Mouse (Mus musculus): ENCODE data around the gene Gale. TPM values are rescaled to one million over a fixed set of nuclear protein-coding genes. Genes with fewer than 3 reads are reported as not detected.

Gene Gale
- 31.1 and 33.0 TPM in 2 replicates for total RNA-seq (2012; rRNA removed)

DNA sequence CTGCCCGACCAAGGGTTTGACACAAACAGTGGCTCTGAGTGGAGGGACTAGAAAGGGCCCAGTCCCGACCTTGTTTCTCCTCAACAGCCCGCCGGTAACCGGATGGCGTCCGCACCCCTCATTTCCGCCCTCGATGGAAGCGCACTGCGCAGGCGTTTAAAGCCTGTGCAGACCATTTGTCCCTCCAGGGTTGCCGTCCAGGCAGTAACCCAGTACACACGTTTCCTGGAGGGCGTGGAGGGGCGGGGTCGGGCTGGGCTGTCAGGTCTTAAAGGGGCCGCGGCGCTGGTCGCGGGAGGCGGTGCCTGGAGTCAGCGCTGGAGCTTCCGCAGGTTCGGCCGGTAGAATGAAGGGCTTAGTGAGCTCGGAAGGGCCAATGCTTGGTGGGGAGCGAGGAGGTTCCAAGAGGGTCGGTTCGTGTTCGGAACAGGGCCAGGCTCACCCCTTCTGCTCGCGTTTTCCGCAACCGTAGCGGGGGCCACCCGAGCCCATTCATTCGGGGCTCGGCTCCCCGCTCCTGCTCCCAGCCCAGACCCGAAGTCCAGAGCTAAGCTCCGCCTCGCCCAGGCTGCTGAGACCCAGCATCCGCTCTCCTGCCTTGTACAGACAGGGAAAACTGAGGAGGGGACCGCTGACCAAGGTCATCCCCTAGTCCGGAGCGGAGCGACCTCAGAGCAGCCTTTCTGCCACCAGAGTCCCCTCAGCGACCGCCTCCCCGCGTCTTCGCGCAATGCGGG, at the start of gene Gale:
Gale (plus strand) TSS at position 271 of the 737 bp plus-strand sequence.
- Histone ChIP-seq H3K36me3 (ENCODE audit: control insufficient read depth, insufficient read depth, low read length, poor library complexity, severe bottlenecking) (peaks cover 23% of the 10 kb centered on the region), H3K9ac (ENCODE audit: insufficient read depth, low read depth, low read length, poor library complexity, severe bottlenecking) (peak within 1 kb of the TSS; percentile 98), H3K27ac (ENCODE audit: insufficient read depth, low read depth, low read length, poor library complexity, severe bottlenecking) (peak within 1 kb of the TSS; percentile 83), H3K9me3 (ENCODE audit: control insufficient read depth, insufficient read depth, low read depth, low read length) (no peaks in the 10 kb centered on the region), H3K4me3 (ENCODE audit: insufficient read depth in 1 of 2, low read depth in 1 of 2, low read length in 2 of 2, poor library complexity in 1 of 2, severe bottlenecking in 1 of 2) (peak within 1 kb of the TSS; percentile 89 to 100), H3K4me1 (ENCODE audit: control insufficient read depth in 2 of 2, insufficient read depth in 2 of 2, low read length in 2 of 2, poor library complexity in 1 of 2) (peaks cover 0 to 3% of the 10 kb centered on the region in 2 experiments; a peak in 1 of 4 replicates)
- in situ Hi-C loops (cut with MboI; ENCODE audit: low sequenced_read_pairs in 2 of 2, unreplicated experiment in 2 of 2), result no loop called here
- TF ChIP-seq ZC3H11A (IDR thresholded peaks at IDR 0.05; ENCODE audit: borderline replicate concordance, low read depth, low read length) (no peak), MAFK (IDR thresholded peaks at IDR 0.05; ENCODE audit: insufficient read depth, low read depth, low read length) (0 out of 2 replicates have a peak, but pooled peaks have one; percentile 6), HCFC1 (IDR thresholded peaks at IDR 0.05; ENCODE audit: borderline replicate concordance, insufficient read depth, low read length) (peak; percentile 70; the same call in 1 of the 2 replicates)
- peak; percentile 98 for DNase-seq (ENCODE audit: low read depth, low spot score)

DNA sequence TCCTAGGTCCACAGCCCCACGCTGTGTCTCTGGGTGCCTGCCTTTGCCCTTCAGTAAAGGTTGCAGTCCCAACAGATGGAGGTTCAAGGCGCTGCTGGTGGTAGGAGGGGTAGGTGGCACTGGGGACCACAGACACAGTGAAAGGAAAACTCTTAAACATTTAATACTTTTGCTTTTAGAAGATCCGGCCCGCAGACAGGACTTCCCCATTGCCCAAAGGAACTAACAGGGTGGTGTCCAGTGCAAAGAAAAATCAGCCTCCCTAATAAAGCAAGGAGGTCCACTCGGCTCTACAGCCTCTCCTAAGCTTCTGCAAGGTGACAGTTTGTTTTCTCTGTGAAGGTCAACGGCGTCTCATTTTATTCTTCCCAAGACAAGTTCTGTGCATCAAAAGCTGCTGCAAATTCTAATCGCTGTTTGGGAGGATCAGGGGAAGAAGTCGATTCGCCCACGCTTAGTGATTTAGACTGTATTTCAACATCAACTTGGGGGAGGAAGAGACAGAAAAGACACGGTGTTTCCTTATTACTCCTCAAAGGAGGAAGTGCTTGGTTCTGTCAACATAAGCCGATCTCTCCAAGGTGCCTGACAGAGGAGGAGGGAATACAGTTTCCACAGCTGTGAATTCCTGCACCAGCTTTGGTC, 44.8 kb upstream of the Gale start:
- DNase-seq (ENCODE audit: low read depth, low spot score), result no peak
- Histone ChIP-seq H3K27ac (ENCODE audit: insufficient read depth, low read depth, low read length, poor library complexity, severe bottlenecking) (no peak overlapping the region), H3K9ac (ENCODE audit: insufficient read depth, low read depth, low read length, poor library complexity, severe bottlenecking) (no peak overlapping the region), H3K4me1 (ENCODE audit: control insufficient read depth in 2 of 2, insufficient read depth in 2 of 2, low read length in 2 of 2, poor library complexity in 1 of 2) (peaks cover 2 to 3% of the 10 kb centered on the region in 2 experiments; a peak in 2 of 4 replicates), H3K4me3 (ENCODE audit: insufficient read depth in 1 of 2, low read depth in 1 of 2, low read length in 2 of 2, poor library complexity in 1 of 2, severe bottlenecking in 1 of 2) (no peak overlapping the region), H3K36me3 (ENCODE audit: control insufficient read depth, insufficient read depth, low read length, poor library complexity, severe bottlenecking) (peaks cover 5% of the 10 kb centered on the region; the same call in 1 of the 2 replicates), H3K9me3 (ENCODE audit: control insufficient read depth, insufficient read depth, low read depth, low read length) (no peaks in the 10 kb centered on the region)
- TF ChIP-seq CHD2 (IDR thresholded peaks at IDR 0.05; ENCODE audit: low read depth, low read length) (no peak), ZNF384 (IDR thresholded peaks at IDR 0.05; ENCODE audit: low read depth, low read length) (no peak), MAFK (IDR thresholded peaks at IDR 0.05; ENCODE audit: insufficient read depth, low read depth, low read length) (no peak), ZC3H11A (IDR thresholded peaks at IDR 0.05; ENCODE audit: borderline replicate concordance, low read depth, low read length) (no peak), HCFC1 (IDR thresholded peaks at IDR 0.05; ENCODE audit: borderline replicate concordance, insufficient read depth, low read length) (no peak)
- in situ Hi-C loops (cut with MboI; ENCODE audit: low sequenced_read_pairs in 2 of 2, unreplicated experiment in 2 of 2), result no loop called here

DNA sequence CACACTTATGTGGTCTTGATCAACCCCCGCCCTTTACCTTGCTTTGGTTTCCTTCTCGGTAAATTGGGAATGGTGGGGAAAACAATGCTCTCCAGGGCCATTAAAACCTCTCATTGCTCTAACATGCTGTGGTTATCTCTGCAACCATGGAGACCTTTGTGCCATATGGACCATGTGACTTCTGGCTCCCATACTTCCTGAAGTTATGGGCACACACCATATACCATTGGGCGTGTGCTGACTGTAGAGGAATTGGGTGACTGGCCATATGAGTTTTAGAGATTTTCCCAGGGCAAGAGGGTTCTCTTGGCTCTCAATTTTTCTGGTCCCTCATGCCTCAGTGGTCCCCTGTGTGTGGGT, 44.3 kb upstream of the Gale start:
- H3K9ac ChIP-seq (ENCODE audit: insufficient read depth, low read depth, low read length, poor library complexity, severe bottlenecking), result no peak overlapping the region
- H3K27ac ChIP-seq (ENCODE audit: insufficient read depth, low read depth, low read length, poor library complexity, severe bottlenecking), result no peak overlapping the region
- peaks cover 2 to 3% of the 10 kb centered on the region in 2 experiments; a peak in 2 of 4 replicates for H3K4me1 ChIP-seq (ENCODE audit: control insufficient read depth in 2 of 2, insufficient read depth in 2 of 2, low read length in 2 of 2, poor library complexity in 1 of 2)
- no peaks in the 10 kb centered on the region for H3K9me3 ChIP-seq (ENCODE audit: control insufficient read depth, insufficient read depth, low read depth, low read length)
- no peak for DNase-seq (ENCODE audit: low read depth, low spot score)
- no peak overlapping the region for H3K4me3 ChIP-seq (ENCODE audit: insufficient read depth in 1 of 2, low read depth in 1 of 2, low read length in 2 of 2, poor library complexity in 1 of 2, severe bottlenecking in 1 of 2)
- in situ Hi-C loops (cut with MboI; ENCODE audit: low sequenced_read_pairs in 2 of 2, unreplicated experiment in 2 of 2), result no loop called here
- TF ChIP-seq CHD2 (IDR thresholded peaks at IDR 0.05; ENCODE audit: low read depth, low read length), result no peak
- no peak for TF ChIP-seq ZC3H11A (IDR thresholded peaks at IDR 0.05; ENCODE audit: borderline replicate concordance, low read depth, low read length)
- TF ChIP-seq MAFK (IDR thresholded peaks at IDR 0.05; ENCODE audit: insufficient read depth, low read depth, low read length), result no peak
- no peak for TF ChIP-seq ZNF384 (IDR thresholded peaks at IDR 0.05; ENCODE audit: low read depth, low read length)
- TF ChIP-seq HCFC1 (IDR thresholded peaks at IDR 0.05; ENCODE audit: borderline replicate concordance, insufficient read depth, low read length), result no peak
- H3K36me3 ChIP-seq (ENCODE audit: control insufficient read depth, insufficient read depth, low read length, poor library complexity, severe bottlenecking), result peaks cover 7% of the 10 kb centered on the region; the same call in 1 of the 2 replicates

DNA sequence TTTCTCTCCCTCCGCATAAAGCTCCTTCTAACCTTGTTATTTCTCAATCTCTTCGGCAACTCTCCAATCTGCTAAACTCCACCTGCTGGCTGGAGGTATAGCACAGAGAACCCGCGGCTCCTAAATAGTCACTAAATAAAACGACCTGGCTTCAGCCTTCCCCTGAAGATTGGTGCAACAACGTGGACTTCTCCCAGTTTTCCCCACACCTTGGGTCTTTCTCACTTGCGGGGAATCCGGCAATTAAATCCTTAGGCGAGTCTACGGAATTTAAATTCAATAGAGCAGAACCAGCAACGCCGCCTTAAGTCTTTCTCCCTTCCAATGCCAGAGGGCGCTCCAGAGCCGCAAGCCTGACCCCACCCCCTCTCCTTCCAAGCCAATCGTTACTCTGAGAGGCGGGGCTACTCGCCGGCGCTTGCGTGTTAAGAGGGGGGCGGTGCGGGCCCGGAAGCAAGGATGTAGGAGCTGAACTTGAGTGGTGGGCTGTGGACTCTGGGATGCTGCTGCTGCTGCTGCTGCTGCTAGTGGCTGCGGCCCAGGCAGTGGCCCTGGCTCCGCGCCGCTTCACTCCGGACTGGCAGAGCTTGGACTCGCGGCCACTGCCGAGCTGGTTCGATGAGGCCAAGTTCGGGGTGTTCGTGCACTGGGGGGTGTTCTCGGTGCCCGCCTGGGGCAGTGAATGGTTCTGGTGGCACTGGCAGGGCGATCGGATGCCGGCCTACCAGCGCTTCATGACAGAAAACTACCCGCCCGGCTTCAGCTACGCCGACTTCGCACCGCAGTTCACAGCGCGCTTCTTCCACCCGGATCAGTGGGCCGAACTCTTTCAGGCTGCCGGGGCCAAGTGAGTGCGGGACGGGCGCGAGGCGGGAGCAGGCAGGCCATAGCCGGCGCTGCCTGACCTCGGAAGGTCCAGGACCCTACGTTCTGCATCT, 43.0 kb upstream of the Gale start, which contains the start of gene Fuca1:
Fuca1 (plus strand) TSS at position 432 of the 938 bp plus-strand sequence.
- no peaks in the 10 kb centered on the region for H3K9me3 ChIP-seq (ENCODE audit: control insufficient read depth, insufficient read depth, low read depth, low read length)
- H3K4me3 ChIP-seq (ENCODE audit: insufficient read depth in 1 of 2, low read depth in 1 of 2, low read length in 2 of 2, poor library complexity in 1 of 2, severe bottlenecking in 1 of 2), result peak within 1 kb of the TSS; percentile 93 to 98
- H3K36me3 ChIP-seq (ENCODE audit: control insufficient read depth, insufficient read depth, low read length, poor library complexity, severe bottlenecking), result peaks cover 7% of the 10 kb centered on the region; the same call in 1 of the 2 replicates
- no peak within 1 kb of the TSS for H3K27ac ChIP-seq (ENCODE audit: insufficient read depth, low read depth, low read length, poor library complexity, severe bottlenecking)
- DNase-seq (ENCODE audit: low read depth, low spot score), result peak; percentile 99
- TF ChIP-seq CHD2 (IDR thresholded peaks at IDR 0.05; ENCODE audit: low read depth, low read length) (no peak), HCFC1 (IDR thresholded peaks at IDR 0.05; ENCODE audit: borderline replicate concordance, insufficient read depth, low read length) (no peak), ZNF384 (IDR thresholded peaks at IDR 0.05; ENCODE audit: low read depth, low read length) (no peak), ZC3H11A (IDR thresholded peaks at IDR 0.05; ENCODE audit: borderline replicate concordance, low read depth, low read length) (no peak), MAFK (IDR thresholded peaks at IDR 0.05; ENCODE audit: insufficient read depth, low read depth, low read length) (no peak)
- peak within 1 kb of the TSS; percentile 86 for H3K9ac ChIP-seq (ENCODE audit: insufficient read depth, low read depth, low read length, poor library complexity, severe bottlenecking)
- peaks cover 2 to 6% of the 10 kb centered on the region in 2 experiments; a peak in 3 of 4 replicates for H3K4me1 ChIP-seq (ENCODE audit: control insufficient read depth in 2 of 2, insufficient read depth in 2 of 2, low read length in 2 of 2, poor library complexity in 1 of 2)
- in situ Hi-C loops (cut with MboI; ENCODE audit: low sequenced_read_pairs in 2 of 2, unreplicated experiment in 2 of 2), result no loop called here

All from ES-E14 (cell line).